Mouse (Mus musculus): ENCODE data around the gene Cfap77. TPM values are rescaled to one million over a fixed set of nuclear protein-coding genes. Genes with fewer than 3 reads are reported as not detected.
A peak's percentile ranks its signal among the peaks of the same experiment; 100 is the strongest.

Cfap77 gene
- polyA plus RNA-seq, 1 experiment = 0.16 TPM

GRCm38 (mm10) chr2:28997161-28997834 lies 57.6 kb downstream of the Cfap77 start:
- no peak overlapping the region for H3K4me3 ChIP-seq (ENCODE audit: low read depth, low read length)
- H3K36me3 ChIP-seq (ENCODE audit: control insufficient read depth, insufficient read depth, low read length) = no peaks in the 10 kb centered on the region
- no peak overlapping the region for H3K27ac ChIP-seq (ENCODE audit: insufficient read depth, low read depth, low read length)
- TF ChIP-seq POLR2A (IDR thresholded peaks at IDR 0.05; ENCODE audit: low read depth, low read length) = no peak
- no peak for TF ChIP-seq CTCF (IDR thresholded peaks at IDR 0.05; ENCODE audit: extremely low read depth, insufficient read length, insufficient replicate concordance, low read depth, low read length)
- H3K27me3 ChIP-seq (ENCODE audit: control insufficient read depth, insufficient read depth, low read length) = no peaks in the 10 kb centered on the region
- WGBS = 68% methylated on average over 14 of the region's 14 CpGs
- H3K4me1 ChIP-seq (ENCODE audit: control insufficient read depth, insufficient read depth, insufficient read length, low read length) = no peaks in the 10 kb centered on the region

GRCm38 (mm10) chr2:28995436-28995835 lies 59.4 kb downstream of the Cfap77 start:
- Histone ChIP-seq H3K4me1 (ENCODE audit: control insufficient read depth, insufficient read depth, insufficient read length, low read length) (no peaks in the 10 kb centered on the region), H3K4me3 (ENCODE audit: low read depth, low read length) (no peak overlapping the region), H3K27ac (ENCODE audit: insufficient read depth, low read depth, low read length) (no peak overlapping the region), H3K36me3 (ENCODE audit: control insufficient read depth, insufficient read depth, low read length) (no peaks in the 10 kb centered on the region), H3K27me3 (ENCODE audit: control insufficient read depth, insufficient read depth, low read length) (no peaks in the 10 kb centered on the region)
- TF ChIP-seq POLR2A (IDR thresholded peaks at IDR 0.05; ENCODE audit: low read depth, low read length) (no peak), CTCF (IDR thresholded peaks at IDR 0.05; ENCODE audit: extremely low read depth, insufficient read length, insufficient replicate concordance, low read depth, low read length) (no peak)
- WGBS = 62% methylated on average over 4 of the region's 4 CpGs

GRCm38 (mm10) chr2:28994014-28994413 lies 60.9 kb downstream of the Cfap77 start:
- 64% methylated on average over 12 of the region's 12 CpGs for WGBS
- Histone ChIP-seq H3K36me3 (ENCODE audit: control insufficient read depth, insufficient read depth, low read length) (no peaks in the 10 kb centered on the region), H3K4me3 (ENCODE audit: low read depth, low read length) (no peak overlapping the region), H3K4me1 (ENCODE audit: control insufficient read depth, insufficient read depth, insufficient read length, low read length) (no peaks in the 10 kb centered on the region), H3K27me3 (ENCODE audit: control insufficient read depth, insufficient read depth, low read length) (no peaks in the 10 kb centered on the region), H3K27ac (ENCODE audit: insufficient read depth, low read depth, low read length) (no peak overlapping the region)
- TF ChIP-seq CTCF (IDR thresholded peaks at IDR 0.05; ENCODE audit: extremely low read depth, insufficient read length, insufficient replicate concordance, low read depth, low read length) (no peak), POLR2A (IDR thresholded peaks at IDR 0.05; ENCODE audit: low read depth, low read length) (no peak)

GRCm38 (mm10) chr2:28988781-28989180 lies 66.1 kb downstream of the Cfap77 start:
- TF ChIP-seq POLR2A (IDR thresholded peaks at IDR 0.05; ENCODE audit: low read depth, low read length) = no peak
- no peak for TF ChIP-seq CTCF (IDR thresholded peaks at IDR 0.05; ENCODE audit: extremely low read depth, insufficient read length, insufficient replicate concordance, low read depth, low read length)
- Histone ChIP-seq H3K27me3 (ENCODE audit: control insufficient read depth, insufficient read depth, low read length) (no peaks in the 10 kb centered on the region), H3K27ac (ENCODE audit: insufficient read depth, low read depth, low read length) (no peak overlapping the region), H3K4me3 (ENCODE audit: low read depth, low read length) (no peak overlapping the region), H3K36me3 (ENCODE audit: control insufficient read depth, insufficient read depth, low read length) (no peaks in the 10 kb centered on the region), H3K4me1 (ENCODE audit: control insufficient read depth, insufficient read depth, insufficient read length, low read length) (no peaks in the 10 kb centered on the region)
- over 99% methylated on average over 3 of the region's 3 CpGs for WGBS

- H3K36me3 ChIP-seq (ENCODE audit: control insufficient read depth, insufficient read depth, low read length) = no peaks in the 10 kb centered on the region
- no peaks in the 10 kb centered on the region for H3K27me3 ChIP-seq (ENCODE audit: control insufficient read depth, insufficient read depth, low read length)
- WGBS = 55% methylated on average over 20 of the region's 20 CpGs
- no peak overlapping the region for H3K4me3 ChIP-seq (ENCODE audit: low read depth, low read length)
- no peak overlapping the region for H3K27ac ChIP-seq (ENCODE audit: insufficient read depth, low read depth, low read length)
- no peaks in the 10 kb centered on the region for H3K4me1 ChIP-seq (ENCODE audit: control insufficient read depth, insufficient read depth, insufficient read length, low read length)
- TF ChIP-seq CTCF (IDR thresholded peaks at IDR 0.05; ENCODE audit: extremely low read depth, insufficient read length, insufficient replicate concordance, low read depth, low read length) (no peak), POLR2A (IDR thresholded peaks at IDR 0.05; ENCODE audit: low read depth, low read length) (no peak)
Measured at GRCm38 (mm10) chr2:28980080-28980910, 74.6 kb downstream of the Cfap77 start.

- Histone ChIP-seq H3K27ac (ENCODE audit: insufficient read depth, low read depth, low read length) (no peak overlapping the region), H3K36me3 (ENCODE audit: control insufficient read depth, insufficient read depth, low read length) (no peaks in the 10 kb centered on the region), H3K27me3 (ENCODE audit: control insufficient read depth, insufficient read depth, low read length) (no peaks in the 10 kb centered on the region), H3K4me3 (ENCODE audit: low read depth, low read length) (no peak overlapping the region), H3K4me1 (ENCODE audit: control insufficient read depth, insufficient read depth, insufficient read length, low read length) (peaks cover 2% of the 10 kb centered on the region; the same call in 1 of the 2 replicates)
- TF ChIP-seq POLR2A (IDR thresholded peaks at IDR 0.05; ENCODE audit: low read depth, low read length) = no peak
- TF ChIP-seq CTCF (IDR thresholded peaks at IDR 0.05; ENCODE audit: extremely low read depth, insufficient read length, insufficient replicate concordance, low read depth, low read length) = no peak
- WGBS = 70% methylated on average over 4 of the region's 4 CpGs
Measured at GRCm38 (mm10) chr2:28978461-28978860, 76.4 kb downstream of the Cfap77 start.

GRCm38 (mm10) chr2:28976635-28977034 lies 78.2 kb downstream of the Cfap77 start:
- no peak for TF ChIP-seq POLR2A (IDR thresholded peaks at IDR 0.05; ENCODE audit: low read depth, low read length)
- TF ChIP-seq CTCF (IDR thresholded peaks at IDR 0.05; ENCODE audit: extremely low read depth, insufficient read length, insufficient replicate concordance, low read depth, low read length) = peak; percentile 76
- H3K4me1 ChIP-seq (ENCODE audit: control insufficient read depth, insufficient read depth, insufficient read length, low read length) = peaks cover 2% of the 10 kb centered on the region; the same call in 1 of the 2 replicates
- no peaks in the 10 kb centered on the region for H3K27me3 ChIP-seq (ENCODE audit: control insufficient read depth, insufficient read depth, low read length)
- H3K4me3 ChIP-seq (ENCODE audit: low read depth, low read length) = no peak overlapping the region
- H3K27ac ChIP-seq (ENCODE audit: insufficient read depth, low read depth, low read length) = no peak overlapping the region
- WGBS = 13% methylated on average over 7 of the region's 7 CpGs
- no peaks in the 10 kb centered on the region for H3K36me3 ChIP-seq (ENCODE audit: control insufficient read depth, insufficient read depth, low read length)

Measured in small intestine, adult 2 months (tissue).